37 mouse cellular contexts compared by ENCODE assay signal in genomic region chr6:128734896-128735295, GRCm38 (mm10). TPM values are rescaled to one million over a fixed set of nuclear protein-coding genes. Genes with fewer than 3 reads are reported as not detected.
A peak's percentile ranks its signal among the peaks of the same experiment; 100 is the strongest.
DNase-seq lines count a peak whose midpoint lies in the region; ATAC-seq and TF ChIP-seq lines count a peak whose summit lies in the region.
"Had no signal": no experiment of that assay in that cellular context is flagged by ENCODE, and none has a peak within 500 bp of the region (broad histone marks: within the 10 kb centered on the region; RNA-seq: fewer than 3 reads in every experiment).

No protein-coding gene starts in this region.

- no peak overlapping the region for H3K4me2 ChIP-seq in kidney, embryonic 16.5 days (replicated peaks; ENCODE audit: low read depth, low read length)
- H3K4me2 ChIP-seq in neural tube, embryonic 12.5 days (replicated peaks): no peak overlapping the region
- no peak overlapping the region for H3K4me2 ChIP-seq in neural tube, embryonic 15.5 days
- H3K4me2 ChIP-seq: forebrain, embryonic 13.5 days; heart, embryonic 11.5 days; hindbrain, embryonic 12.5 days; intestine, embryonic 15.5 days; limb, embryonic 13.5 days; liver, embryonic 12.5 days; neural tube, embryonic 13.5 days had no signal

- H3K4me3 ChIP-seq in kidney, embryonic 16.5 days (ENCODE audit: low read length): no peak overlapping the region
- H3K4me3 ChIP-seq in neural tube, embryonic 12.5 days: no peak overlapping the region
- H3K4me3 ChIP-seq in neural tube, embryonic 15.5 days (replicated peaks): no peak overlapping the region
- no peak overlapping the region for H3K4me3 ChIP-seq in small intestine, adult 2 months (ENCODE audit: low read depth, low read length)
- H3K4me3 ChIP-seq in midbrain, embryonic 10.5 days: no peak overlapping the region
- H3K4me3 ChIP-seq: forebrain, embryonic 13.5 days; hindbrain, embryonic 12.5 days; intestine, embryonic 15.5 days; layer of hippocampus, adult 2 months; left cerebral cortex, adult 2 months; limb, embryonic 13.5 days; liver, embryonic 12.5 days; megakaryocyte, embryonic 14.5 days; neural tube, embryonic 13.5 days had no signal

- H3K4me1 ChIP-seq in kidney, embryonic 16.5 days (ENCODE audit: insufficient read depth, low read length): no peaks in the 10 kb centered on the region
- peaks cover 6% of the 10 kb centered on the region; the same call in 1 of the 2 replicates for H3K4me1 ChIP-seq in neural tube, embryonic 12.5 days
- no peaks in the 10 kb centered on the region for H3K4me1 ChIP-seq in neural tube, embryonic 15.5 days
- peaks cover 8% of the 10 kb centered on the region for H3K4me1 ChIP-seq in small intestine, adult 2 months (ENCODE audit: control insufficient read depth, insufficient read depth, insufficient read length, low read length)
- no peaks in the 10 kb centered on the region for H3K4me1 ChIP-seq in midbrain, embryonic 10.5 days
- H3K4me1 ChIP-seq: forebrain, embryonic 13.5 days; hindbrain, embryonic 12.5 days; intestine, embryonic 15.5 days; limb, embryonic 13.5 days; liver, embryonic 12.5 days had no signal

- ATAC-seq in kidney, embryonic 16.5 days (ENCODE audit: low FRiP score, low TSS enrichment): 0 out of 2 replicates have a peak, but pooled peaks have one; percentile 63
- peak; percentile 44; the same call in 1 of the 2 replicates for ATAC-seq in neural tube, embryonic 12.5 days (ENCODE audit: low FRiP score, low read depth)
- no peak for ATAC-seq in neural tube, embryonic 15.5 days (ENCODE audit: low FRiP score)
- ATAC-seq: activated CD4-positive, CD25-positive, alpha-beta regulatory T cell, adult 4 months; forebrain, embryonic 13.5 days; hindbrain, postnatal 0 days; intestine, embryonic 15.5 days; liver, embryonic 12.5 days; liver, postnatal 0 days; lung, postnatal 0 days had no signal

- no peak overlapping the region for H3K27ac ChIP-seq in kidney, embryonic 16.5 days (ENCODE audit: low read length)
- no peak overlapping the region for H3K27ac ChIP-seq in neural tube, embryonic 12.5 days
- H3K27ac ChIP-seq in neural tube, embryonic 15.5 days (replicated peaks): no peak overlapping the region
- H3K27ac ChIP-seq in small intestine, adult 2 months (ENCODE audit: insufficient read depth, low read depth, low read length): peak overlapping the region; percentile 27; the same call in 1 of the 2 replicates
- no peak overlapping the region for H3K27ac ChIP-seq in midbrain, embryonic 10.5 days (replicated peaks)
- H3K27ac ChIP-seq: forebrain, embryonic 13.5 days; hindbrain, embryonic 12.5 days; hindbrain, postnatal 0 days; intestine, embryonic 15.5 days; layer of hippocampus, adult 2 months; left cerebral cortex, adult 2 months; limb, embryonic 13.5 days; liver, embryonic 12.5 days; neural tube, embryonic 13.5 days had no signal

- H3K27me3 ChIP-seq in kidney, embryonic 16.5 days (ENCODE audit: insufficient read depth, low read length): no peaks in the 10 kb centered on the region
- no peaks in the 10 kb centered on the region for H3K27me3 ChIP-seq in neural tube, embryonic 12.5 days (replicated peaks)
- H3K27me3 ChIP-seq in neural tube, embryonic 15.5 days (replicated peaks): no peaks in the 10 kb centered on the region
- H3K27me3 ChIP-seq in small intestine, adult 2 months (ENCODE audit: control insufficient read depth, insufficient read depth, low read length): no peaks in the 10 kb centered on the region
- no peaks in the 10 kb centered on the region for H3K27me3 ChIP-seq in midbrain, embryonic 10.5 days (ENCODE audit: low read depth, poor library complexity, severe bottlenecking)
- H3K27me3 ChIP-seq: forebrain, embryonic 13.5 days; hindbrain, embryonic 12.5 days; intestine, embryonic 15.5 days; limb, embryonic 13.5 days; liver, embryonic 12.5 days; neural tube, embryonic 13.5 days had no signal

- peak; percentile 5 for DNase-seq in embryo, embryonic 10 days (ENCODE audit: low spot score)
- DNase-seq in embryo, embryonic 10.5 days (ENCODE audit: low spot score): no peak
- no peak for DNase-seq in kidney, postnatal 25 days
- no peak for DNase-seq in midbrain, embryonic 10.5 days (ENCODE audit: low spot score)
- DNase-seq: adrenal gland, adult 2 months; adrenal gland, postnatal 36 days; cerebellum, adult 9-10 months; gastrocnemius, postnatal 14 days; heart, postnatal 36 days; kidney, postnatal 36 days; liver, postnatal 0 days; lung, postnatal 4 days; midbrain, embryonic 14.5 days; retina, postnatal 1 day; right cerebral cortex, postnatal 14 days; thymus, postnatal 25 days had no signal

- no peak for TF ChIP-seq CTCF in small intestine, adult 2 months (IDR thresholded peaks at IDR 0.05; ENCODE audit: extremely low read depth, insufficient read length, insufficient replicate concordance, low read depth, low read length)

- no peak for TF ChIP-seq POLR2A in small intestine, adult 2 months (IDR thresholded peaks at IDR 0.05; ENCODE audit: low read depth, low read length)

- H3K9me3 ChIP-seq in kidney, embryonic 16.5 days (ENCODE audit: low read length): no peaks in the 10 kb centered on the region
- H3K9me3 ChIP-seq in neural tube, embryonic 12.5 days: no peaks in the 10 kb centered on the region
- no peaks in the 10 kb centered on the region for H3K9me3 ChIP-seq in neural tube, embryonic 15.5 days (replicated peaks)
- H3K9me3 ChIP-seq in midbrain, embryonic 10.5 days (replicated peaks): no peaks in the 10 kb centered on the region
- H3K9me3 ChIP-seq: forebrain, embryonic 13.5 days; hindbrain, embryonic 12.5 days; intestine, embryonic 15.5 days; liver, embryonic 12.5 days; neural tube, embryonic 13.5 days had no signal

- H3K9ac ChIP-seq in kidney, embryonic 16.5 days (replicated peaks; ENCODE audit: low read length): no peak overlapping the region
- H3K9ac ChIP-seq in neural tube, embryonic 12.5 days: no peak overlapping the region
- H3K9ac ChIP-seq in neural tube, embryonic 15.5 days (replicated peaks): no peak overlapping the region
- H3K9ac ChIP-seq: forebrain, embryonic 13.5 days; hindbrain, embryonic 12.5 days; intestine, embryonic 15.5 days; limb, embryonic 13.5 days; liver, embryonic 12.5 days; liver, postnatal 0 days; neural tube, embryonic 13.5 days had no signal

- no peaks in the 10 kb centered on the region for H3K36me3 ChIP-seq in kidney, embryonic 16.5 days (ENCODE audit: insufficient read depth, low read length)
- H3K36me3 ChIP-seq in neural tube, embryonic 12.5 days: no peaks in the 10 kb centered on the region
- H3K36me3 ChIP-seq in neural tube, embryonic 15.5 days: no peaks in the 10 kb centered on the region
- H3K36me3 ChIP-seq in small intestine, adult 2 months (ENCODE audit: control insufficient read depth, insufficient read depth, low read length): no peaks in the 10 kb centered on the region
- no peaks in the 10 kb centered on the region for H3K36me3 ChIP-seq in midbrain, embryonic 10.5 days
- H3K36me3 ChIP-seq: hindbrain, embryonic 12.5 days; intestine, embryonic 15.5 days; limb, embryonic 13.5 days; liver, embryonic 12.5 days; neural tube, embryonic 13.5 days had no signal

RNA-seq across cellular contexts. Expression of gene Klrb1, which starts 12.0 kb away (rescaled TPM):
- polyA plus RNA-seq in kidney, embryonic 16.5 days (2015; fragmentation: Nextera tagmentation; extraction: Ambion mirVana): not detected in 2 replicates
- polyA plus RNA-seq in neural tube, embryonic 12.5 days (2016; fragmentation: Nextera tagmentation; extraction: Ambion mirVana): not detected in 2 replicates
- polyA plus RNA-seq in neural tube, embryonic 15.5 days (2015; fragmentation: Nextera tagmentation; extraction: Ambion mirVana): 0.95 and 1.00 TPM in 2 replicates
- polyA plus RNA-seq in small intestine, adult 2 months (2012; rRNA removed): not detected in 2 replicates
- not detected in 2 replicates for polyA plus RNA-seq in midbrain, embryonic 10.5 days (2016; fragmentation: Nextera tagmentation; extraction: Ambion mirVana)
- polyA plus RNA-seq: activated CD4-positive, CD25-positive, alpha-beta regulatory T cell, adult 4 months; adrenal gland, adult 2 months; C2C12; embryonic facial prominence, embryonic 11.5 days; forebrain, embryonic 13.5 days; heart, embryonic 11.5 days; heart, embryonic 16.5 days; hindbrain, embryonic 12.5 days; intestine, embryonic 15.5 days; limb, embryonic 13.5 days; liver, embryonic 12.5 days; liver, postnatal 0 days; lung, postnatal 0 days; stomach, embryonic 16.5 days had no signal

RNA-seq across cellular contexts. Expression of gene Klrb1c, which starts 54.1 kb away (rescaled TPM):
- 0.06 and 0.30 TPM in 2 replicates for polyA plus RNA-seq in kidney, embryonic 16.5 days (2015; fragmentation: Nextera tagmentation; extraction: Ambion mirVana)
- polyA plus RNA-seq in neural tube, embryonic 12.5 days (2016; fragmentation: Nextera tagmentation; extraction: Ambion mirVana): 0.11 TPM in 1 of 2 replicates, not detected in the other
- 0.09 and 0.70 TPM in 2 replicates for polyA plus RNA-seq in neural tube, embryonic 15.5 days (2015; fragmentation: Nextera tagmentation; extraction: Ambion mirVana)
- polyA plus RNA-seq in small intestine, adult 2 months (2012; rRNA removed): not detected in 2 replicates
- not detected in 2 replicates for polyA plus RNA-seq in midbrain, embryonic 10.5 days (2016; fragmentation: Nextera tagmentation; extraction: Ambion mirVana)
- polyA plus RNA-seq: C2C12; embryonic facial prominence, embryonic 11.5 days; forebrain, embryonic 13.5 days; heart, embryonic 11.5 days; hindbrain, embryonic 12.5 days; midbrain, embryonic 14.5 days had no signal
